Mouse (Mus musculus) embryo, embryonic 10.5 days (tissue): ENCODE results near the gene Alkbh3.
A peak's percentile ranks its signal among the peaks of the same experiment; 100 is the strongest.

Experiments
- DNase-seq: peaks from one replicate; pipeline ENCODE4 v3.0.0-alpha.2; 2015; ENCODE audit warnings: low spot score

Alkbh3 gene

DNA sequence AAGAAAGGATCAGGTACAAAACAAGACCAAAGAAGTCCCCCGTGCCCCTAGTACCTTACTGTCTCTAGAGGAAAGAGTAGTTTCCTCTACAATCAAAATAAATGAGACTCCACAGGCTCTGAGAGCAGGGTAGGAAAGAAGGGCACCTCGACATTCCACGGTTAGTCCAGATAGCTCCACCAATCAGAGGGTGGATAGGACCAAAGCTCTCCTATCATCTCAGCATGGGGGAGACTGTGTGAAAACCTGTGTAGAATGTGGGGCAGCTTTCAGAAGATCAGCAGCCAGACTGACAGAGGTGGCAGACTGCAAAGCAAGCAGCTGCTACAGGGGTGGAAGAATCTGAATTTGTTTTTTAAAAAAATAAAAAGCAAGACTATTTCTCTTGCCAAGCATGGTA lies 17.8 kb downstream of the Alkbh3 start:
- no peak for DNase-seq

GRCm38 (mm10) chr2:93992259-93992658 lies 18.3 kb downstream of the Alkbh3 start:
- DNase-seq = peak; percentile 21

- DNase-seq = no peak
Measured at GRCm38 (mm10) chr2:93991336-93991735, 19.3 kb downstream of the Alkbh3 start.

DNA sequence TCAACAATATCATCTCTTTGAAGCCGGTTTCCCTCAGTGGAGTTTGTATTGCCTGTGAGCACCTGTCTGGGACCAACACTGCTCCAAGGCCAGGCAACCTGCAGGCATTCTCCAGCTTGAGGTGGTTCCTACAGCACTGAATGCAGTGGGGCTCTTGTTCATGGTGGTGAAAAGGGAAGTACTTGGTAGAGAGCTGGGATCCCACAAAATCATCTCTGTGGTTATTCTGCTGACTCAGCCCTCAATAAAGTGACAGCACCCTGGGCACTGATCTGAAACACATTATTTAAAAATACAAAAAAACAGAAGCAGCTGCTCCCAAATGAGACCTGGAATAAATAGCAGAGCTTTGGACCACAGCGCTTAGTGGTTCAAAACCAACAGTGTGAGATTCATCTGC lies 22.2 kb downstream of the Alkbh3 start:
- DNase-seq = no peak

GRCm38 (mm10) chr2:93982457-93983235 lies 28.0 kb downstream of the Alkbh3 start:
- no peak for DNase-seq

GRCm38 (mm10) chr2:93979249-93980120 lies 31.1 kb downstream of the Alkbh3 start:
- DNase-seq = no peak

DNA sequence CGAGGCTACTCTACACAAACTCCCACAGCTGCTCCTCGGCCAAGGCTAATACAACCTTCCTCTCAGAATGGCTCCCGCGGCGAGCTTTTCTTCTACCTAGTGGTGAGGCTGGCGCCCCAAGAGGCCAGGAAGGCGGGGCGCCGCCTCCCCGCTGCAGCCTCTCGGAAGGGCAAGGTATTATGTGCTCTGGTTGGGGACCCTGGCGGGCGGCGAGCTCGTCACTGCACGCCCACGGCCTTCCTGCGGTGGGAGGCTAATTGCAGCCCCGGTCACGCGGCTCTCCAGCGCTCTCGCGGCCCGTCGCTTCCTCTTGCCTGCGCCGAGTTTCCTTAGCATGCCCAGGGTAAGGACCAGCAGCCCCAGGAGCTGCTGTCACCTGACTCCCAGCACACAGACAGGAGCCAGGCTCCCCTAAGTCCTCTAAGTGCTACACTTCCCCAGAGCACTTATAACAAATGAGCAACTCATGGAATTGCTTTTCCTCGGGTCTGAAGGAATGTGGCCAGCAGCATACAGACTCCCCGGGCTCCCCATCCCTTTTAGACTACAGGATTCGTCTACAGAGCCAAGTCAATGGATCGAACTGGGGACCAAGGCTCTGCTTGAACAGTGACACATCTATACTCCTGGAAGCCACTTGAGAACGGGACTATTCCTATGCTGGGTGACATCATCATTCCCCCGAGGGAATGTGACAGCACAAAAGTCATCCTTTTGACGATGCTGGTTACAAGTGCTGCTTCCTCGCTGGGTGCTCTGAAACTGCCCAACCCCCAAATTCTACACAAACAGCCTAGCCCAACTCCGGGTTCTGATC lies 34.0 kb downstream of the Alkbh3 start:
- DNase-seq = peak; percentile 74

DNA sequence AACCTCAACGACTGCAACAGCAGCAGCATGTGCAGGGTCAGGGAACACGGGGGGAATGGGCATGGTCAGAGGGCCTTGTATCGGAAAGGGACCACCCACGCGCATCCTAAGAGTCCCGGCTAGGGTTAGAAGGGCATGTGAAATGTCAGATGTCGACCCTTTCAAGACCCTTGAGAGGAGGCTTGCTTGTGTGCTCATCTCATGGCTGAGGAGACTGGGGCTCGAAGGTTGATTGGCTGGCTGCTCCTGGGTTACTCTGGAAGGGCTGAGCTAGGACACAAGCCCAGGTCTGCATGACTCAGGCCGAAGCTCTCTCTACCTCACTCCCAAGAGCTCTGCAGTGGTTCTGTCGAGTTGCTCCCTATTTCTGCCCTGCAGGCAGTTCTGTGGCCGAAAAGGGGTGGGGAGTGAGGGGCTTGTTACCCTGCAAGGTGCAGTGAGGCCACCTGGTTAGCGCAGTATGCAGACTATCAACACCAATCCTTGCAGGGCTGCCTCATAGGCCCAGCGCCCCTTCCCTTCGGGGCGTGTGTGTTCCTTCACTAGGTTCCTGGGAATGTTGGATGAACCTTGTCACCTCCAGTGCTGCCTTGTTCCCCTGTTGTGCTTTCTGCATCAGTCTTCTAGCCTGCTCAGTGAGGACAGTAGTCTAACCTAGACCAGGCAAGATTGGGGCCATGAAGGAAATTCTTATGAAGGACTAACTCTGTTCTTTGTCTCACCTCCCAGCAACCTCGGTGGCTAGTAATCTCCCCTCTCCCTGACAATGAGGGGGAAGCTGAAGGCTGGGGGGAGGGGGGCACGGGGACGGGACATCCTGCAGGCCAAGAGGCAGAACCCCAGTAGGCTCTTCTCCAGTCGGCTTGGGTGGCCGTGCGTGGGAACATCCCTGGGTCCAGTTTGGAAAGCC lies 34.8 kb downstream of the Alkbh3 start:
- peak; percentile 64 for DNase-seq

- DNase-seq = peak; percentile 42
Measured at GRCm38 (mm10) chr2:93975041-93975440, 35.6 kb downstream of the Alkbh3 start.

GRCm38 (mm10) chr2:93971647-93972046 lies 39.0 kb downstream of the Alkbh3 start:
- no peak for DNase-seq

- DNase-seq = no peak
Measured at GRCm38 (mm10) chr2:93964494-93965160, 46.0 kb downstream of the Alkbh3 start.

GRCm38 (mm10) chr2:93963802-93964201 lies 46.8 kb downstream of the Alkbh3 start:
- DNase-seq = no peak

GRCm38 (mm10) chr2:93961716-93962115 lies 48.9 kb downstream of the Alkbh3 start:
- DNase-seq = no peak

DNA sequence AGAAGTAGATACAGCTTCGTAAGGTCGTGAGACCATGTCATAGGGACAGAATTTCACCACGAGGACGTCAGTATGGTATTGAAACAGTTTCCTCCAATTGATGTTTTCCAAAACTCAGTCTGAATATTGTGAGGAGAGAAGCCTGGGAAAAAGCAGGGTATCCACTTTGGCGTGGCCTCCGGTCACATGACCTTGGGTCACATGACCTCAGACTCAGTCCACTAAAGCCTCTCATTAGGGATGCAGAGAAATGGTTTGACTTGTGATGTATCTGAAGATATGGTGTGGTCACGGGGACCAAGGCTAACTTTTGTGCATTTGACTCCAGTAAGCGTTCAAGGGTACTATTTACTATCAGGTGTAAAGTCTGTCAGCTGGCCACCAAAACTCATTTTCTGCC lies 51.3 kb downstream of the Alkbh3 start:
- no peak for DNase-seq

GRCm38 (mm10) chr2:93958216-93958615 lies 52.4 kb downstream of the Alkbh3 start:
- no peak for DNase-seq

DNA sequence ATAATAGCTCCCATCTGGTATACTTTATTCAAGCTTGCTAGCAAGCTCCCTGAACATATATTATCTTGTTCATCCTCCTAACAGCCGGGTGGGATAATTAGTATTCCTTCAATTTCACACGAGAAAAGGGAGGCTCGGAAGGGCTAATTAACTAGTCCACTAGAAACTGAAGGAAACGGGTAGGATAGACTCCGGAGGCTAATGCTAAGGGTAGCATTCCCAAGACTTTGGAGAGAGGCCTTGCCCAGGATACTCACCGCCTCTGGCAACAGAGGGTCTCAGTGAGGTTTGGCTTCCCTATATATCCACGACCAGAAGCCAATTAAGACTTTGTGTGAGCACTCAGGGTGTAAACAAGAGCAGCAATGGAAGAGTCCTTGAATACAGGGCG lies 52.8 kb downstream of the Alkbh3 start:
- no peak for DNase-seq

DNA sequence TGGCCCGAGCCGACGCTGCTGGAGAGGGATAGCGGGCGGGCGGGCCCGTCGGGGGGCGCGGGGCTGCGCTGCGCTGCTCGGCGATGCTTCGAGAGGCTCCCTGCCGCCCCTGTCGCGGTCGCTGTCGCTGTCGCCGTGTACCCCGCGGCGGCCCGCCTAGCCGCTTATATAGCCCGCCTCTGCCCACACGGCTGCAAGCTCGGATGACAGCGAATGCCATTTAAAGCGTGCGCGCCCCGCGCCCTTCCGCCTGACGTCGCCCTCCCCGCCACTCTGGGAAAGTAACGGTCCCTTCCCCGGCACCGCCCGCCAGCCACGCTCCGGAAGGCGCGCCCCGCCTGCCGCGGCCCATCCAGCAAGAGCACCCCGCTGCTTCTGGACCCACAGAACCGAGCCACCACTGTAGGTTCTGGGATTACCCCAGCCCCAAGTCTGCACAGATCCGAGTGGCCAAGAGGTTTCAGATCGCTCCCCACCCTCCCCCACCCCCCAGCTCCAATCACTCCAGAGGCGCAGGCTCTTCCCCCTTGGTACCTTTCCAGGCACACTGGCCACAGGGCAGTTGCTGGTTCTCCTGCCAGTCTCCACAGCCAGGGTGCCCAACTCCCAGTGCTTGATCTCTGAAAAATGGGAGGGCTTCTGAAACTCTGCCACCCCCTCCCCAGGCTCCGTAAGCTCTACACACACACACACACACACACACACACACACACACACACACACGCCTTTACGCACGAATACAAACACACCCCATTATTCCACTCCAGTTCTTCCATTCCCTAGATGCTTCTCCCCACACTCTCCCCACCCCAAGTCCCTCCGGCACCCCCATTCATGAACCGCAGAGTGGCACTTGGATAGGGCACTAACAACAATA lies 53.5 kb downstream of the Alkbh3 start, which contains the start of gene Gm13889:
Gm13889 (minus strand) TSS at position 294 of the 877 bp plus-strand sequence.
- DNase-seq = peak; percentile 66

DNA sequence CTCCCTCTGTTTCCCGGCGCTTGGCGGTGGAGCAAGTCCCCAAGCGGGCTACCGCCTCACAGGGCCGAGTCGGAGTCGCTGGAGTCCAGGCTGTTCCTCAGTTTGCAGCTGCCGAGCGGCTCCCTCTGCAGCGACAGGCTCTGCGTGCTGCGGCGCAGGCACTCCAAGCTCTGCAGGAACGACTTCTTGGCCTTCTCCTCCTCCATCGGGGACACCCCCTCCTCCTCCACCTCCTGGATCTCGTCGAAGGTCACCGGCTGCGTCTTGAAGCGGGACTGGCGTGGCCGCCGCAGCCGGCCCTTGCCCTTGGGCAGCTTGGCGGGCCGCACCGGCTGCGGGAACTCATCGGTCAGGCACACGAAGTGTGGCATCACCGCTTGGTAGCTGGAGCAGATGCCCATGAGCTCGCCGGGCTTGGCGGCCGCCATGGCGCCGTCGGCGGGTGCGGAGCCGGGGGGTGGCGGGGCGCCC lies 54.2 kb downstream of the Alkbh3 start:
- DNase-seq = peak; percentile 72

- DNase-seq = no peak
Measured at GRCm38 (mm10) chr2:93955886-93956285, 54.7 kb downstream of the Alkbh3 start.
